Mouse (Mus musculus): ENCODE measurements around the gene Asic1. TPM values are rescaled to one million over a fixed set of nuclear protein-coding genes. Genes with fewer than 3 reads are reported as not detected.
"Not testable (repeated sequence)": the region's sequence is repeated elsewhere in the genome, so short reads cannot be mapped to it uniquely, and the experiment has no call there.

Gene Asic1
- total RNA-seq, 4 experiments from 2014 or later, result 1.4 to 2.5 (median 1.8) TPM

DNA sequence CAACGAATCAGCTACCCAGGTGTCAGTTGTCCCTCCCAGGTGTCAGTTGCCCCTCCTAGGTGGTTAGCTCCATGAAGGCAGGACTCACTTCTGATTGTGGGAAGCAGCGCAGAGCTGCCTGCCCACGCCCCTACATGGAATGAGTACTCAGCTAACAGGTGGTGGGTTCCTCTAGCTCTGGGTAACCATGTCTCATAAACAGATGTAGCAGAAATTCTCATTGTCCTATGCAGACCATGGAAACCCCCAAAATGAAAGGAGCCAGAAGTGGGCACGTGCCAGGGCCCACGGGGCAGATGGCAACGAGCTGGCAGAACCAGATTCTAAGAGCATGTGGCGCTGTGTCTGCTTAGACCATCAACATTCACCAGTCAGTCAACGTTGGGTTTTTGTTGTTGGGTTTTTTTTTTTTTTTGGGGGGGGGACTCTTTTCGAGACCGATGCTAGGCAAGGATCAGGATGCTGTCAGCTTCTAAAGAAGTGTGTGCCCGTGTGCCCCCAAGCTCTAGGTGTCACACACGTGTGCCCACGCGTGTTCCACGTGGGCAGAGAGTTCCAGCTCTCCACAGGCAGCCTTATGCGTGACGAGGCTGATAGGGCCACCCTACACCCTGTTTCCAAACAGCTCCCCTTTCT lies 6.1 kb upstream of the Asic1 start:
- DNase-seq, result no peak

DNA sequence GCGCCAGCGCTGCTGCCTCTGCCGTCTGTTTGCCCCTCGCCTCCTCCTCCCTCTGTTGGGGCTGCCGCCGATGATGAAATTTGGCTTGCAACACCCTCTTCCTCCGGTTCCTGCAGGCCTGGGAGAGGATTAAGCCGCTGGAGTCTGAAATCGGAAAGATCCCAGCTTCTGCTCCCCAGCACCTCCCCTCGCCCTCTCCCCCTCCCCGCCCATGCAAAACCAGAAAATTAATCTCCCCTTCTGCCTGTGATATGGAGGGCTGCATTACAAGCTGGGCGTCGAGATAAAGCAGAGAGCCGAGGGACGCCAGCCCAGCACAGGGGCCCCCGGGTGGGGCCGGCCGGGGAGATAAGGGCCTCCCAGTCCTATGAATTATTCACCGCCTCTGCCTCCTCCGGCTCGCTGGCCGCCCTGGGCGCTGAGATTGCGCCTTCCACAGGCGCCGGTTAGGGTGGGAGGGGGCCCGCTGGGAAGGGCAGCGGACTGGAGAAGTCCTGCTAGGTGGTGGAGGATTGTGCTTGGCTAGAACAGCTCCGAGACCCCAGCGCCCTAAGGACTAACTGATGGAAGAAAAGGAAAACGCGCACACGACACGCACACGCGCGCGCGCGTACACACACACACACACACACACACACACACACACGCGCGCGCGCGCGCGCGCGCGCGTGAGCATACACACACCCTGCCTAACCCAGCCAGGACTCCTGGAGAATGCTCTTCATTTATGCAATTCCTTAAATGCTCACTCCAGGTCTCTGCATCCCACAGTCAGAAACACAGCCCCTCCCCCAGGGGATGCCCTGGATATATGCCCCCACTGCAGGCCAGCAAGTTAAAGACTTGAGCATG lies 5.3 kb upstream of the Asic1 start:
- DNase-seq, result peak; percentile 43

DNA sequence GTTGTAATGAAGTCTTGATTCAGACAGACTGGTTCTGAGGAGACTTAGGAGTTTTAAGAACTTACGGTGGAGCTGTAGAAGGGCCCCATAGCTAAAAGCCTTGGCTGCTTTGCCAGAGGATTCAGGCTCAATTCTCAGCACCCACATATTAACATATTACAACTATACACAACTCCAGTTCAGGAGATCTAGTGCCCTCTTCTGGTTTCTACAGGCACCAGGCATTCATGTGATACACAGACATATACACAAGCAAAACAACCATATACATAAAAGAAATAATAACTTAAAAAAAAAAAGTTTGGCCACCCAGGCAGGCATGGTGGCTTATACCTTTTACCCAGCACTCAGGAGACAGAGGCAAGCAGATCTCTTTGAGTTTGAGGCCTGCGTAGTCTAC lies 2.6 kb upstream of the Asic1 start:
- no peak for DNase-seq

DNA sequence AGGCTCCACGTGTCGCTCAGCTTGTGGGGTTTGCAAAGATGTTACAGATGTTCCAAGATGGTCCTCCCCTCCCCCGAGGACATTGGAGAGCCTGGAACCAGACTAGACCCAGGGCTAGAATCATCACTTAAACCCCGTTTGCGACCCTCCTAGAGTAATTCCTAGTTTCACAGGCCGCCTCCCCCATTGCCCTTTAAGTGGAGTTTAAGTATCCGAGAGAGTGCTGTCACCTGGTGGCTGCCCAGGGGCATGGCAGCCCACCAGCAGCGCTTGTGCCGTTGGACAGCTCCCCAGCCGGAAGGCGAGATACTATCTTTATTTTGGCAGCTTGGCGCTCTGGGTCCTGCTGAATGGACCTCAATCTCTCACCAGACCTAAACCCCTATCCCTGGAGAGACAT lies 1.3 kb upstream of the Asic1 start:
- DNase-seq, result peak; percentile 46

DNA sequence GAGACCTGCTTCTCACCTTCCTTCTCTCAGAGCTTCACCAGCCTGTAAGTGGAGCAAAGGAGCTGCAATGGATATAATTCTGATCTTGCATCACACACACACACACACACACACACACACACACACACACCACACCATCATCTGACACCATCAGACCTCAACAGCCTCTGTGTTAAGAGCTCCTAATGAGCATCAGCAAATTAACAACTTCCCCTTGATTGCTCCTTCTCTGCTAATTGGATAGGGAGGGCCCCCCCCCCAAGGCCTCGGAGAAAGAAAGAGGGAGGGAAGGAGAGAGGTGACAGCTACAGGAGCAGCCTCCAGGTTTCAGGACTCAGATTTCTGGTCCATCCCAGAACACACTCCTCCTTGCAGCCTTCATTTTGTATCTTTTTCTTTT lies 776 bp upstream of the Asic1 start:
- no peak for DNase-seq

DNA sequence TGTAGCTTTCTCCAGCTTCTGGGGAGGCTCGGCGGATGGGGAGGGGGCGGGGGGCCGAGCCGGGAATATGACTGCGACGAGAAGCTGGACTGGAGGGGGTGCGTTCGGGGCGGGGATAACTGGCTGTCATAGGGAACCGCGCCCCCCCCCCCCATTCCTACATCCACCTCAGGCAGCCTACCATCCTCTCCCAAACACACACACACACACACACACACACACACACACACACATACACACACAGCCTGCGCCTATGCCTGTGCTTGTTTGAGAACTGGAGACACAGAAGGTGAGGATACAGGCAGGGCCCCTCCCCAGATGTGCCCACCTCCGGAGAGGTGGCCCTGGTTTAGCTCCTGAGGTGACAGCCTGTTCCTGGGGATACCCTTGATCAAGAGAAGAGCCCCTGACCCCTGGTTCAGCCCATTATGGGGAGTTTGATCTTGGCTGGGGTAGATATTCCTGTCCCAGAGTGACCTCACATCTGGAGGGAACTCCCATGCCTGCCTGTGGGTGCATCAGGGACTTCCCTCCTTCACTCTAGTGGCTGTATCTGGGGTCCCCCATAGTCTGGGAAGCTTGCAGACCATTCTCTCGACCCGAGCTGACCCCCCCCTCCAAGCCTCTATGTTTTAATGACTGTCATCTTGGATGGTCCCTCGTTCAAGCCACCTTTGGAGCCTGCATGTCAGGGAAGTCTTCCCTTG lies 949 bp downstream of the Asic1 start:
- DNase-seq, result no peak

DNA sequence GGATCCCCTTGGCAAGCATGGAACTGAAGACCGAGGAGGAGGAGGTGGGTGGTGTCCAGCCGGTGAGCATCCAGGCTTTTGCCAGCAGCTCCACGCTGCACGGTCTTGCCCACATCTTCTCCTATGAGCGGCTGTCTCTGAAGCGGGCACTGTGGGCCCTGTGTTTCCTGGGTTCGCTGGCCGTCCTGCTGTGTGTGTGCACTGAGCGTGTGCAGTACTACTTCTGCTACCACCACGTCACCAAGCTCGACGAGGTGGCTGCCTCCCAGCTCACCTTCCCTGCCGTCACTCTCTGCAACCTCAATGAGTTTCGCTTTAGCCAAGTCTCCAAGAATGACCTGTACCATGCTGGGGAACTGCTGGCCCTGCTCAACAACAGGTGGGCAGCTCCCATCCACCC lies 1.6 kb downstream of the Asic1 start:
- DNase-seq, result no peak

DNA sequence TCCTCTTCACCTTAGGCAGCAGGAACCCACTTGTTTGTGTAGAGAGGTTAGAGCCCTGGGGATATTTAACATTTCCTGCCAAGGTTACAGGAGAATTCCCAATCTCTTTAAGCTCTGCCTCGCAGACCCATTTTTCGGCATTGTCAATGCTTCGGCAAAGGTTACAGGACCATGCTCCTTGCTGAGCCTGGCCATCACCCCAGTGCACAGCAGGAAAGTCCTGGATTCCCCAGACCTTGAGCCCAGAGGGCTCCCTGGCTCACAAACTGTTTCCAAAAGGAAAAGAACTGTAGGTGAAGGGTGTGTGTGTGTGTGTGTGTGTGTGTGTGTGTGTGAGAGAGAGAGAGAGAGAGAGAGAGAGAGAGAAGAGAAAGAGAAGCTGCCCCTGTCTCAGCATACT lies 4.7 kb downstream of the Asic1 start:
- no peak for DNase-seq

DNA sequence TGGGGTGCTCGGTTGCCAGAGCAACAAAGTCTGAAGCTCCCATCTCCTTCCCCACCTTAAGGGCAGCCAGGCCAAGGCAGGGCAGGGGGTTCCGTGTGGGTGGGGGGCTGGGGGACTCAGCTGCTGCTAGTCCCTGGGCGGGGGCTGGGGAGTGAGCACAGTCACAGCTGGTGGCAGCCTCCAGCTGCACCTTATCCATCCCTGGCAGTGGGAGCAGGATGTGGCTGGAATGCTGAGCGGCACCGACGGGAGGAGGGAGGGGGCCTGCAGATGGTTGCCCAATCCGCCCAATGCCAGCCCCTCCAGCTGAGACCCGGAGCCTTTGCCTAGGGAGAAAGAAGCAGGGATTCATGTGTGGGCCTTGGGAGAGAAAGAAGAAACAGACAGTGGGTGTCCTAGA lies 6.9 kb downstream of the Asic1 start:
- DNase-seq, result no peak

DNA sequence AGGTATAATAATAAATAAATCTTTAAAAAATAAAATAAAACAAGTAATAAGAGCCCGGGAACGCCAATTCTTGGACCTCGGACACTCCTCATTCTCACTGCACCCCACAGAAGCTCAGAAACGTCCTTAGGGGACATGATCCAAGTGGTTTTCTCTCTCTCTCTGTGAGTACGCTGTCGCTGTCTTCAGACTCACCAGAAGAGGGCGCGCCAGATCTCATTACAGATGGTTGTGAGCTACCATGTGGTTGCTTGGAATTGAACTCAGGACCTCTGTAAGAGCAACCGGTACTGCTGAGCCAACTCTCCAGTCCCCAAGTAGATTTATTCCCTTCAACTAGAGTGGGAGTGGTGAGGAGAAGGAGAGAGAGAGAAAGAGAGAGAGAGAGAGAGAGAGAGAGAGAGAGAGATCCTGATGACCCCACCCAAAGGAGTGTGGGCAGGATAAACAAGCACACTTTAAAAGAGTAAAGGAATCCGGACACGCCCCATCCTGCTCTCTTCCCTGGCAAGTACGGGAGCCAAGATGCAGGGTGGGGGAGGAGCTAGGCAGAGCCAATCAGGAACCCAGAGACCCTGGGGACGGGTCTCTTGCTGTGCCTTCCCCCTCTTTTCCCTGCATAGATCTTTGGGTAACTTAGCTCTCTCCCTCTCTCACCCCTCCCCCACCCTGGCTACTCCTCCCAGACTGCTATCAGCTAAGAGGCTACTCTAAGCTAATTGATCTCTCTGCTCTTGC lies 8.1 kb downstream of the Asic1 start:
- DNase-seq, result no peak

DNA sequence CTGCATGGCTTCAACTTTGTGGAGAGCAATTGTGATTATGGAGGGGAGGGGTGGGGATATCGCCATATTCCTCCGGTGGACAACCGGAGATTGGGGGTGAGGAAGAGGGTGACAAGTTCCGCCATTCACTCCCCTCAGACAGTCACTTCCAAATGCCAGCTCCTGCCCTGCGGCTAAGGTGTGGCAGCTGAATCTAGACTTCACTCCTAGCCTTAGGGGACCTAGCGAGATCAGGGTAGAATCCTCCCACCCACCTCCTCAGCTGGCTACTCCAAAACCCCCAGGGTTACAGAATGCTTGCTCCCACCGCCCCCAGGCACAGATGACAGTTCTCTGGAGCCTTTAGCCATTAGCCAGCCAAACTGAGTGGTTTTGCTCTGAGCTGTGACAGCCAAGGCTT lies 8.8 kb downstream of the Asic1 start:
- no peak for DNase-seq

DNA sequence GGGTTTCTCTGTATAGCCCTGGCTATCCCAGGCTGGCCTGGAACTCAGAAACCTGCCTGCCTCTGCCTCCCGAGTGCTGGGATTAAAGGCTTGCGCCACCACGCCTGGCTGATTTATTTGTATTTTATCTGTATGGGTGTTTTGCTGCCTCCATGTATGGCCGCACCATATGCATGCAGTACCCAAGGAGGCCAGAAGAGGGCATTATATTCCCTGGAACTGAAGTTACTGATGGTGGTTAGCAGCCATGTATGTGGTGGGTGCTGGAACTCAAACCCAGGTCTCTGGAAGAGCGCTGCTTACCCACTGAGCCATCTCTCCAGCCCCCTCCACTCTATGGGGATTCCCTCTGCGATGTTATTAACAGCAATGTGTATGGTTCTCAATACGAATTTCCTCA lies 12.7 kb downstream of the Asic1 start:
- DNase-seq, result no peak

DNA sequence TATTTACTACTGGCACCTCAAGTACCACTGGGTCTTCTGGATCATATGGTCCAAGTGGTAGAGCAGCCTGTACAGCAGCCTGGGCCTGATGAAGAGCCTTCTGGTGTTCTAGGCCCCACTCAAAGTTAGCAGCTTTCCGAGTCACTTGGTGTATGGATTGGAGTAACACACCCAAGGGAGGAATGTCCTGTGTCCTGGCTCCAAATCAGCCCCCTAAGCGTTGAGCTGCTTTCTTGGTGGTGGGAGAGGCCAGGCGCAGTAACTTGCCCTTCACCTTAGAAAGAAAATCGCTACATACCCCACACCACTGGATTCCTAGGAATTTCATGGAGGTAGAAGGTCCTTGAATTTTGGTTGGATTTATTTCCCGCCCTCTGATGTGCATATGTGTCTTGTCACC lies 14.0 kb downstream of the Asic1 start:
- no peak for DNase-seq

DNA sequence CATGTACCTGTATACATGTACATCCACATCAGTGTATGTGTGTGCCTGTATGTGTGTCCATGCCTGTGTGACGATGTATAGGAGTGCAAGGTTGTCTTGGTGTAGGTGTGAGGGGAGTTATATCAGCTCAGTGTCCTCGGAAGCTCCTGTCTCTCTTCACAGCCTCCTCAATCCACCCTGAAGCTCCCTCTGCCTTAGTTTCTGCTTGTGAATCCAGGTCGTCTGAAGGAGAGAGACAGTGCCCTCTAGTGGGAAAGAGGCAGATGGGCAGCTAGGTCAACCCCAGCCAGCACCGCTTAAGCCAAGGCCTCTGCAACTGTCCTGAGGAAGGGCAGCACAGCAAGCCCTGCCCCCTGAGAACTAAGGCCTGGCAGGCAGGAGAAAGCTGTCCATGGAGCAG lies 18.5 kb downstream of the Asic1 start:
- no peak for DNase-seq

DNA sequence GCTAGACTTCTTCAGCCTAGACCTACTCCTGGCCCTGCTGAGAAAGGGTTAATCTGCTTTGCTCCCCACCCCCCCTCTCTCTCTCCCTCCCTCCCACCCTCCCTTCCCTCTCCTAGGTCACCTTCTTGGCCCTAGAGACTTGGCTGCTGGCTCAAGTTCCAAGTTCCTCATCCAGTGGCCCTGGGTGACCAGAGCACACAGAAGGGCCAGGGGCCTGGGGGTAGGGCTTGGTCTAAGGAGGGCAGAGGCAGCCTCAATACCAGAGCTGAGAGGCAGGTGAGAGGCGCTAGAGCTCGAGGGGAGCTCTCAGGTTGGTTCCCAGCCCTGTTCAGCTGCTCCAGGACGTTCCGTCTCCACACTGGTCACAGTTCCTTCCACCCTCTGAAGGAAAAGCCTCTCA lies 20.8 kb downstream of the Asic1 start:
- DNase-seq, result no peak

DNA sequence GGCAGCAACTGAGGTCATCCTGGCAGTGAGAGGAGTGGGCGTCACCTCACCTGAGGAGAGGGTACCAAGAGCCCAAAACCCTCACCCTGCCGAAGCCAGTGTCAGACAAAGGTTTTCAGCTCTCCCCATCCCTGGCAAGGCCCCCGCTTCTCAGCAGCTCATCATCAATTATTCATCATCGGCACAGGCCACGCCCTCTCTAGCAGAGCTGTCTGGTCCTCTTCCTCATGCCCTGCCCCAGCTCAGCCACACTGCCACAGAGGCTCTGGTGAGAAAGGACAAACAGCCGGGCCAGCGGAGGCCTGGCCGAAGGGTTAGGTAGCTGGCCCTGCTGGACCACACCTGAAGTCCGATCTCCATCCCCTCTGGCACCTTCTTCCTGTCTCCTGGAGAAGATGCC lies 21.8 kb downstream of the Asic1 start:
- DNase-seq, result no peak

DNA sequence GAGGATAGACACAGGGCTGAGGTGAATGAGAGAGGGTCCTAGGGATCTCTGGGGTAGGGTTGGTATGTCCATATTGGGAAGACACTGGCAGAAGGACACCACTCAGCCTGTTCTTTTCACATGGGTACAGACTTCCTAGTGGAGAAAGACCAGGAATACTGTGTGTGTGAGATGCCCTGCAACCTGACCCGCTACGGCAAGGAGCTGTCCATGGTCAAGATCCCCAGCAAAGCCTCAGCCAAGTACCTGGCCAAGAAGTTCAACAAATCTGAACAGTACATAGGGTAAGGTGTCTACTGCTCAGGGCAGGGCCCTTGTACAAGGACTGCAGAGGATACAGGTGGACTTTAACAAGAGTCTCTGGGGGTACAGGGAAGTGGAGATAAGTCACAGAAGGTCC lies 27.1 kb downstream of the Asic1 start:
- no peak for DNase-seq

DNA sequence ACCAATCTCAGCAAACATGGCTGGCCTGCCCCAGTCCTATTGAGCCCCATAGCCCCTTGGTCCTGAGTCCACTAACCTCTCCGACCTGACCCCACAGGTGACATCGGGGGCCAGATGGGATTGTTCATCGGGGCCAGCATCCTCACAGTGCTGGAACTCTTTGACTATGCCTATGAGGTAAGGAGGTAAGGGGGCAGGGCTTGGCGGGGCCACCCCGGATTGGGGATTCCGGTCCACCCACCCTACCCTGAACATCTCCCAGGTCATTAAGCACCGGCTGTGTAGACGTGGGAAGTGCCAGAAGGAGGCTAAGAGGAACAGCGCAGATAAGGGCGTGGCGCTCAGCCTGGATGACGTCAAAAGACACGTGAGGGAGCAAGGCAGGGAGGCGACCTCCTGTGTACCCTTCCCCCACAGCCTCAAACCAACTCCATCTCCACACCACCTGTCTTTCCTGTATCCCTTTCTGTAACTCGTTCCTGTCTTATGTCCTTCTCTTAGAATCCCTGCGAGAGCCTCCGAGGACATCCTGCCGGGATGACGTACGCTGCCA lies 28.4 kb downstream of the Asic1 start:
- DNase-seq, result no peak

DNA sequence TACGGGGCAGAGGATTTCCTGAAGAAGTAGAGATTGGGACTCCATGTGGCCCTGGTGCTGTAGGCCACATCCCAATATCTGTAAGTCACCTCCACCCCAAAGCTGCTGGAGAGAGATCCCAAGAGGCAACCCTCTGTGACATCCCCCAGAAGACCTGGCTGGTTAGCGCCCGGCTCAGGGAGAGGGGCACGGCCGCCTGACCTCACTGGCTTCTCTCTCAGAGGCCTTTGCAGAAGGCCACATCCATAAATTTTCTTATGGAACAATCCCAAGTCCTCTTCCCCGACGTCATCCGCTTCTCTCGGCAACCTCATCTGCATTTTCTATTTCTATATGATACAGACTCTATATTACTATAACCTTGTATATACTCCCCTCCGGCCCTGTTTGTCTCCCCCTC lies 29.5 kb downstream of the Asic1 start:
- no peak for DNase-seq

DNA sequence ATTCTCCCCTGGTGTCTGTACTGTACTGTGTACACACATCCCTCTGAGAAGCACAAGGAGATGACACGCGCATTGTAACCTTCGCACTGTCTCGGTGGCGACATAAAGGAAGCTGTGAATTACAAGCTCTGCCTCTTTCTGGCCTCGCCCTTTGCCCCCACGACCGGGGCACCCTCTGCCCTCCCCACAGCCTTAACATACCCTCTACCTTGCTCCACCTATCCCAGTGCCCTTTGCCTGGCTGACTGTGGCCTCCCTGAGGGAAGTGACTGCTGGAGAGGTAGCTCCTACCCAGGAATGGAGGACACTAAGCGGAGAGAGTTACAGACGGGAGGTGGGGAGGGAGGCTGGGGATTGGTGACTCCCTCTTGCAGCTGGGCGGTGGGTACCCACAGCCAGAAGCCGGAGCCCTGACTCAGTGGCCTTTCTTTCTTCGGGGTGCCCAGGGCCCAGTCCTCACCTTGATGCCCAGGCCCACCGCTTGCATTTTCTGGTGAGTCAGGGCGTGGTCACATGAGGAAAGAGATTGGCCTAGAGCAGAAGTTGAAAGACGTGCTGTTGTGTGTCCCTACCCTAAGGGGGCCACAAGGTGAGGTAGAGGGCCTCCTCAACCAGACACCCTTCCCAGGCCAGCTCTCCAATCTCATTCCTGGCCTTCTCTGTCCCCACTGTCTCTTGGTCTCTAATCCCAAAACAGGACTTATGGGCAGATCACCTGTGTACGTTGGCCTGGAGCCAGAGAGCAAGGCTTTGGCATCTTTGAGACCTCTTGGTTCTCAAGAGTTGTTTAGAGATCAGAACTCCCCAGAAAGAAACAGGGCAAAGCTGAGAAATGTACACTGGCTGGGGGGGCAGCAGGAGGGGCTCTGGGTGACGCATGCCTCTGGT lies 30.3 kb downstream of the Asic1 start:
- no peak for DNase-seq

DNA sequence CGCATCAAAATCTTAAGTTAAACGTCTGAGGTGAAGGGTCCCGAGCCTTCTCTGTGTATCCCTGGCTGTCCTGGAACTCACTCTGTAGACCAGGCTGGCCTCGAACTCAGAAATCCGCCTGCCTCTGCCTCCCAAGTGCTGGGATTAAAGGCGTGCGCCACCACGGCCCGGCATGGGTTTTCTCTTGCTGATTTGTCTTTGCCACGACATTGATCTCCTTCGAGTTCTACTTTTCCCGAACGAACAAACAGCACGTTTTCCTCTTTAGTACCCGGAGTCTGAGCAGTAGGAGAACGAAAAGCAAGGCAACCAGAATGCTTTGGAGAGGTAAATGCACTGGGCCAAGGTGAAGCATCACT lies 31.5 kb downstream of the Asic1 start:
- not testable (repeated sequence) for DNase-seq

Data from adrenal gland, adult 8-10 months (tissue).